Mouse (Mus musculus) heart, postnatal 25 days (tissue): Measurements from ENCODE around the gene Tbc1d22a. TPM values are rescaled to one million over a fixed set of nuclear protein-coding genes. Genes with fewer than 3 reads are reported as not detected.

Source experiments
- DNase-seq: peaks from one replicate; pipeline ENCODE4 v3.0.0; 2022; ENCODE audit warnings: low spot score
- intact Hi-C: fragments of 180-260 bp; cut with DNase I; formaldehyde crosslinking; loops from one replicate; pipeline ENCODE4 v1.15.1; 2025
- total RNA-seq, 2 experiments: library from RNA; stranded (reverse); gene quantifications; 2 replicates each; pipeline ENCODE4 v1.2.3; 2021

Tbc1d22a gene
- total RNA-seq, 2 experiments from 2014 or later, result 21.2 to 21.7 TPM

DNA sequence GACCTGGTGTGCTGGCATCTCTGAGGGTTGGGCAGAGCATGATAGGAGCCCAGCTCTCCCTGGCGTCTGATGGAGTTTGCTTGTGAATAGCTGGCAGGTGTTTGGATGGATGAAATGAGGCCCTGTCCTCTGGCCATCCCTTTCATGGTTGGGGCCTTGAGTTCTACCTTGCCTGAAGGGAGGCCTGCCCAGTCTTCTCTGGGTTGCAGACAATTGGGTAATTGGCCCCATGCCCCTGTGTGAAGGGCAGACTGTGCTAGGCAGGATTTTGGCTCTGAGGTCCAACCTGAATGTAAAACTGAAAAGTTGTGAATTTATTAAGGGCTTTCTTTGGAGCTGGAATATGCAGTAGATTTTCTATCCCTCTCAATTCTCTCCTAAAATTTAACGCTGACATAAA, 204.2 kb downstream of the Tbc1d22a start:
- DNase-seq, result no peak
- intact Hi-C loops, result no loop called here

DNA sequence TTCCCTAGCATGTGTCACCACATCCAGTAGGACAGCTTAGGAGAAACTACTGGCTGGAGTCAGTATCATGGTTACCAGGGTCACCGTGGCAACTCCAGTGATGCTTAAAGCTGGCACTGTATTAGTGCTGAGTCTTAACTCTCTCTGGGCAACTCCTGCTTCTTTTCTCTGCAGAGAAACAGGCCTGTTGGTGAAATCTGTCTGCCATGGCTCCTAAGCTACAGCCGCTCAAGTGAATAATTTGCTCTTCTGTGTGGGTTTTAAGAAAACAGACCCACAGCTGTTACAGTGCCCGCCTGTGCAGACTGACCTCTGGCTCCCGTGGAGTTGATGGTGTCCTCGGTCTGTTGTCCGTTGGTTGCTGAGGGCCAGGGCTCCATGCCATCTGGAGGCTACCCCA, 205.4 kb downstream of the Tbc1d22a start:
- DNase-seq, result no peak
- intact Hi-C loops, result no loop called here

DNA sequence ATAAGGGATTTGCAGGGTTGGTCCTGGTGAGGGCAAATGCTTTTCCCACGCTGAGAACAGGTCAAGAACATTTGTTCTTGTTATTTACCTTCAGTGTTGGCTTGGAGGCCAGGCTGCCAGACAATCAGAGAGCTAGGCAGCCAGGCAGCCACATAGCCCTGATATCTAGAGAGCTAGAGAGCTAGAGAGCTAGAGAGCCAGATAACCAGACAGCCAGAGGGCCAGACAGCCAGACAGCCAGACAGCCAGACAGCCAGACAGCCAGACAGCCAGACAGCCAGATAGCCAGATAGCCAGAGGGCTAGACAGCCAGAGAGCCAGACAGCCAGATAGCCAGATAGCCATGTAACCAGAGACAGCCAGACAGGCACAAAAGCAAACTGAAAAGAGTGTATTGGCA, 208.6 kb downstream of the Tbc1d22a start:
- intact Hi-C loops, result no loop called here
- DNase-seq, result no peak

DNA sequence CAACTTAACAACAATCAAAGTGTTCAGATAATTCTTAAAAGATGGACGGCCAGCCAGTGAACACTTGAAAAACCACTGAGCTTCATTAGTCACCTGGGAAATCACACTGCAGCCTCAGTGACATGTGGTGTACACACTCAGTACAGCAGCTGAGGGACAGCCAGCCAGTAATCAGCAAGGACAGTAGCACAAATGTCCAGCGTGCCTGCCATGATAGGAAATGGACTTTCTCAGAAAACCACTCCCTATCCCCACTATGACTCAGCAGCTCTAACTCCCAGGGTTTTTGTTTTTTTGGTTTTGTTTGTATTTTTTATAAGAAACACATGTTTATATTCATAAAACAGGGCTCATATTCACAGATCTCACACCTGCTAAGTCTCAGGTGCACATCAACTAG, 209.6 kb downstream of the Tbc1d22a start:
- no peak for DNase-seq
- intact Hi-C loops, result no loop called here

DNA sequence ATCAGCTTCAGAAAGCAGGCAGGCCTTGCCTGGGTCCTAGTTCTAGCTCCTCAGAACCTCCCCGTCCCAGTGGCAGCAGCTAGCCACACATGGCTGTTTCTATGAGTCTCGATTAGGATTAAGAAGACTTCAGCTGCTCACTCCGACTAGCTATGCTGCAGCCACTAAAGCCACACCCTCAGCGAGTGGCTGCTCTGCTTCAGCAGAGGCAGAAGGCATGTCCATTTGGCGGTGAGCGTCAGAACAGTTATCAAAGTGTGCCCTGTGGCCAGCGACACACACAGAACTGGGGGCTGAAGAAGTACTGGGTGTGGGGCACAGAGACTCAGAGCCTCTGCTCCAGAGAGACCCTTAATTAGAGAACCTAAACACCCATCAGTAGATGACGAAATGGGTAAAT, 210.7 kb downstream of the Tbc1d22a start:
- DNase-seq, result no peak
- intact Hi-C loops, result no loop called here

DNA sequence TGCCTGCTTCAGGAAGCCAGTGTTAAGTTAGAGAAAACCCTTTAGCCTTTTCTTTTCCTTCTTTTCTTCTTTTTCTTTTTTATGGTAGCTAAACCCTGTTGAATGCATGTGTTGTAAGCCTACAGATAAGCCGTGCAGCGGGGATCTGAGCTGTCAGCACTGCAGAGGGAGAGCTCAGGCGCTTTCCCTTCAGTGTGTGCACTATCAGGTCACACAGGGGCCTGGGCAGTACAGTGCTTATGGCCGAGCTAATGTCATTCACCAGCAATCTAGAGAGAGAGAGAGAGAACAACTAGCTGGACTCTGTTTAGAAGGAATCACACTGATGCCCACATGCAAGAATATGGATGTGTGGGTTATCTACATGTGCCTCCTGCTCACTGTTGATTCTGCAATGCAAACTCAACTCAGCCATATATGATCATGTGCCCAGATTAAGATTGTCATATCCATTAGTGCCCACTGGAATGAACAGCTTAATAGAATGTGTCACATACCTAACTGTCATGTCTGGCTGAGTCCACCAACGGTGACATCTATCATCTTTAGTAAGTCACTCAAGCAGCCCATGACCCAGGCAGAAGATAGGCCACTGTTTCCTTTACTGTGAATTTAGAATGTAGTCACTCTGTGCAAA, 212.2 kb downstream of the Tbc1d22a start:
- intact Hi-C loops, result no loop called here
- no peak for DNase-seq

DNA sequence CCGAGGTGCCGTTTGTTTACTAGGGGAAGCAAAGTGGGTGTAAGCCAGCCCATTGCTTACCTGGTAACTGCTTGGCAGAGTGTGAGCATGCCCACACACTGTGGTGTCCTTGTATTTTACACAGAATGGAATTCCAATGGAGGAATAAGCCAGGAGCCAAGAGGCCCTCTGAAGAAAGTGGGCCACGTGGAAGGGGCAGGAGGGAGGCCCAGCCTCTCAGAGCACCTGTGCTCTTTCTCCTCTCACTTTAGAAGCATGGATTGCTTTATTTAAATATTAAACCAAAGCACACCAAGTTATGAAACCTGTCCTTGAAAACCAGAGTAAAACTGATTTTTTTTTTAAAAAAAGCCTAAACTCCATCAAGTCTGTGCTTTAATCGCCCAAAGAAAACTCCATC, 213.2 kb downstream of the Tbc1d22a start:
- no peak for DNase-seq
- intact Hi-C loops, result no loop called here

DNA sequence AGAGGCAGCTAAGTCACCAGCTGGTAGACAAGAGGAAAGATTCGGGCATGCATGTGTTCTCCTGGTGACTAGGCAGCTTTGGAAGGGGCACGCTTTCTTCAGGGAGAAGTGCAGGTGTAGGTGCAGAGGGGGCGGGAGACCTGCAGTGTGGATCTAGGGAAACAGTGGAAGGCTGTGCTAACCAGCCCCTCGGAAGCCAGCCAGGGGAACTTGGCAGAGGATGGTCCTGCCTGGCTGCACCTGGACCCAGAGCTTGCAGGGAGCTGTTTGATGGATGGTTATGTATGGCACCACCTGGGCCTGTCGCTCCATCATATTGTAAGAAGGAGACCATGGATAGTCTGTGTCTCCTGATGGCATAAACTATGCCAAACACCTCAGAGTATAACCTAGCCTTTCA, 214.2 kb downstream of the Tbc1d22a start:
- intact Hi-C loops, result no loop called here

DNA sequence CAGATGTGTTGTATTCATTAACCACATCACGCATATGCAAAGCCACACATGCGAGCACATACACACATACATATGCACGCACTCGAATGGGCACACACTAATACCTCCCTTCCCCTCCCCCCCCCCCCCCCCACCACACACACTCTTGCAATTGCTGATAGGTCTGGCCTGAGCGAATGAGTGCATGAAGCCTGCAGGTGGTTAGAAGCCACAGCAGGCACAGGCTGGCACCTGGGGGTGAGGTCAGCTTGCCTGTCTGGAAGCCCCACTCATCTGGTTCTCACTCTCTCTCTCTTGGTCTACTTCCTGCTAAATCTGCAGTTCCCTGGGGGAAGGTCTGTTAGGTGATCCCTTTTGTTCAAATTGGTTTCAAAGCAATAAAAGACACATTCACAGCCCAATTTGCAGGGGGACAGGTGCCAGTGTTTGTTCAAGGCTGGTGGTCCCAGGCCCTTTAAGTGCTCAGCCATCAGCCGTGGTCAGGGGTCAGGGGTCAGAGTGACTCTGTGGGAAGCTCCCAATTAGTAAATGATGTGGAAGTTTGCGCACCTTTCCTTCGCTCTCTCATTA, 215.6 kb downstream of the Tbc1d22a start:
- intact Hi-C loops, result no loop called here
- no peak for DNase-seq

More for the DNA sequence above, 214.2 kb downstream of the Tbc1d22a start:
- DNase-seq, result no peak

DNA sequence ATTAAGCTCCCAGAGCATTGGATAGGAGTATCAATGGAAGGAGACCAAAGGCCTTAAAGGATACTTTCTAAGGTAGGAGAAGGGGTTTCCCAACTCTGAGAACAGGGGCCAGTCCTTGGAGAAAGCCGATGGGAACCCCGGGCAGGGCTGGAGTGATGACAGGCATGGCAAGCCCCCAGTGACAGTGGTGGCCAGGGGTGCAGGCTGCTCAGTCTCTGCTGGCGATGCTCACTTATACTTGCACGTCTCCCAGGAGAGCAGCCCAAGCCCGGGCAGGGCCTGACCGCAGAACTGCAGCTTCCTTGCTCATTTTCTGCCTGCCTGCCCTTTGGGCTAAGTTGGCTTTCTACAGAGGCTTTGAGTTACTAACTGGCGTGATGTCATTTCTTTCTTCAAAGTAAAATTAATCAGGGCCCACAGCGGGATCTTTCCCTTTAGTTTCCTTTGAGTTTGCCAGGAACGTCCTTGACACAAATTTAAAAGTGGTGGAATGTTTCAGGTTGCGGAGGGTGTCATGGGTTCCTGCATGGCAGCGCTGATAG, 217.4 kb downstream of the Tbc1d22a start:
- intact Hi-C loops, result no loop called here
- DNase-seq, result no peak

DNA sequence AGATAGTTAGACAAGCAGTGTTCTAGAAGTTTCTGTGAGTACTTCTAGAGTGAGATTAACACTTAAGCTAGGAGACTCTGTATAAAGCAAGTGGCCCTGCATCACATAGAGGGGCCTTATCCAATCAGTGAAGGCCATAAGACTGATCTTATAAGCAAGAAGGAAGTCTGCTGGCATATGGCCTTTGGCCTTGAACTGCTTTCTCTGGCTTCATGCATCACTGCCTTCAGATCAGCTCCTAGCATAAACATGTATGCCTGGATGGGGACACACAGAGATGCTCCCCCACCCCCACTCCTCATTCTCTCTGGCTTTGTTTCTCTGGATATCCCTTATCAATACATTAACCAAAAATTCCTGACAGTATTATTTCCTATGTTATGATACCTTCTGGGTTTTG, 218.5 kb downstream of the Tbc1d22a start:
- intact Hi-C loops, result no loop called here
- no peak for DNase-seq

DNA sequence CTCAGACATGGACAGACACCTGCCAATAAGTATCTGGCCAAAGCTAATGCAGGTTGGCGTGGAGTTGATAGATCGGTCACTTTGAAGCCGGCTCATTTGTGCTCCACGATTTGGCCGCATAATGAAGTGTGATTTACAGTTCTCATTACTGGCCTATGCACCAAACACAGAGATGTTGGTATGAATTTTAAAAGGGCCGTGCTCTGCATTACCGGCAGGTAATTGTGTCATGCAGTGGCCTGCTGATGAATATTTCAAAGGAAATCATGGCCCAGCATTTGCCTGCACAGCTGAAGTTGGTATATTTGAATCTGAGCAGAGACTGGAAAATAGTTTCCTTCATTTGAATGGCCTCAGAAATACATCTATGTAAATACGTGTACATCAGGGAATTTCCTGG, 219.1 kb downstream of the Tbc1d22a start:
- DNase-seq, result no peak
- intact Hi-C loops, result no loop called here

DNA sequence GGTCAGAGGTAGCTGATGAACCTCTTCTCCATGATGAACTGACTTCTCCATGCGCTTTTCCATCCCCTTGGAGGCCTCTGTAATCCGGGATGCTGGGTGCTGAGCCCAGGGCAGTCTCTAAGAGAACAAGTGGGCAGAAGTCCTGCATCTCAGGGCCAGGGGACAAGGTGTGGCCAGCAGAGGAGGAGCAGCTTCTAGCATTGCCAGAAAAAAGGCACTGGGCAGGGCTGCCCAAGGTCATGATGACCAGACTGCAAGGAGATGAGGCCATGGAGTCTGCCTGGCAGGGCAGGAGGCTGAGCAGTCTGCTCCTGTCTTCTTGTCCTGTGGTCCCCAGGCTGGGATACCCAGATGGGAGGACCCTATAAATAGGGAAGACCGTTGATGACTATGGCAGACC, 220.0 kb downstream of the Tbc1d22a start:
- intact Hi-C loops, result no loop called here
- no peak for DNase-seq

DNA sequence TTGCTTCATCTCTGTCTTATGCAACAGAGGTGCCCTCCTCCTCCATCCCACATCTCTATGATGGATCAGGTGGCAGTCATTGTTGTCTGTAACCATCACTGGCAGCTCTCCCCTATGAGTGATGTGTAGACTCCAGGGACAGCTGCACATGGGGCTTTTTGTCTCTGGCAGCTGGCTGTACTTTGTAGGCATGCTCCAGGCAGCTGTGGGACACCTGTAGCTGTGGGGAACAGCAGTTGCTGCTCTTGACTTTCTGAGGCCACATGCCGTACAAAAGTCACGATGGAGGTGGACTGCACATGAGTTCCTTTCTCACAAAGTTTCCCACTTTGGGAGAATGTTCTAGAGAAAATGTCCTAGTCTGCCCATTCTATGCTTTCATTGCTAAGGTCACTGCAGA, 223.1 kb downstream of the Tbc1d22a start:
- DNase-seq, result no peak
- intact Hi-C loops, result no loop called here

DNA sequence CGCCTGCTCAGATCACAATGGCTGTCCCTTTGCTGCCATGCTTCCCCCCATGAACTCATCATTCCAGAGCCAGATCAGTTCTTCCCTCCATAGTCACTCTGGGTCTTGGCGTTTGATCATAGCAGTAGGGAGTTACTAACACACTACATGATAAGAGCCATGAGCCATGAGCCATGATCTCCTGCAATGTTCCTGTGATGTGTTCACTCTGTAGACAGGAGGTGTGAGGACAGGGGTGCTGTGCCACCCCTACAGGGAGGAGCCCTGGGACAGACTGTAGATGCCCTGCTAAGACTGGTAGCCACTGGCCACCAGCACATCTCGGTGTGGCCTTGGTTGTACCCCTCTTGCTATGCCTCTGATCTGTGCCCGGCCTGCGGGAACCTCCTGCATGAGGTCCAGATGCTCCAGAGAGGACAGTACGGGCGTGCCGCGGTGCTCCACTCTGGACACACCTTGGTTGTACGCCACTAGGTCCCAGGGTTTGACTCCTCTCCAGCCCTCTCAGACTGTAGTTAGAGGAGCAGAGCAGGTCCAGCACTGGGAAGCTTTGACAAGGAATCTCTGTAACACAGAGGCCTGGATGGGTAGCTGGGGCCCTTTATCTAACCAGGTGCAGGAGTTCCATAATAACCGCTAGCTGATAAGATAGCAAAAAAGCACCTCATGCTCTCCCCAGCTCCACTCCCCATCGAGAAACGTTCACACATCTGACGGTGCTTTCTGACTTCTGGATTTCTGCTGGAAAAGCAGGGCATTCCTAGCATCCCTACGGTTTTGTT, 224.9 kb downstream of the Tbc1d22a start:
- DNase-seq, result no peak
- intact Hi-C loops, result no loop called here

DNA sequence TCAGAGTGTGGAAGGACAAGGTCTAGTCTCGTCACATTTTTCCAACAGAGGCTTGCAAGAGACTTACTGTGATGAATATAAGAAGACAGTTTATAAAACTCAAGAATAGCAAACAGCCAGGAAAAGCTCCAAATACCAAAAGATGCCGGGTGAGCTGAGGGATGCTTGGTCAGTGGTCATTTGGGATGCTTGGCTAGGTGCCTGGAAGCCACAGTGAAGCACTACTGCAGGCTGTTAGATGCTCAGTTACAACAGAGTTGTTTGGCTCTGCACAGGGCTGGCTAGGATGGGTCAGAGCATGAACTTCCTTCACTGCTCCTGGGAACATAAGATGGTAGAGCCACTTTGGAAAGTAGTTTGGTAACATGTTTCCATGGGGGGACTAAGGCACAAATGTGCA, 230.0 kb downstream of the Tbc1d22a start:
- no peak for DNase-seq
- intact Hi-C loops, result no loop called here

DNA sequence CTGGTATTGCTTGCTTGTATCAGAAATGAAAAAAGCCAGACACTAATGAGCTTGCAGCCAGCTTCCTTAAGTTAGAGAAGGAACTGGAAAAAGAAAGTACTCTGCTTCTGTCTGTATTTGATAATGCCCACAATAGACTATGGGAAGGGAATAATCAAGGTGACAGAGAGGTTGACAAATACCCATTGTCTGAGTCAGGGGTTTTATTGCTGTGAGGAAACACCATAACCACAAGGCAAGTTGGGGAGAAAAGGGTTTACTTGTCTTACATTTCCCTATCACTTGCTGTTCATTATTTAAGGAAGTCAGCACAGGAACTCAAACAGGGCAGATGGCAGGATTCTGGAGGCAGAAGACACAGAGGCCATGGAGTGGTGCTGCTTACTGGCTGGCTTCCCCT, 231.8 kb downstream of the Tbc1d22a start:
- no peak for DNase-seq
- intact Hi-C loops, result no loop called here

DNA sequence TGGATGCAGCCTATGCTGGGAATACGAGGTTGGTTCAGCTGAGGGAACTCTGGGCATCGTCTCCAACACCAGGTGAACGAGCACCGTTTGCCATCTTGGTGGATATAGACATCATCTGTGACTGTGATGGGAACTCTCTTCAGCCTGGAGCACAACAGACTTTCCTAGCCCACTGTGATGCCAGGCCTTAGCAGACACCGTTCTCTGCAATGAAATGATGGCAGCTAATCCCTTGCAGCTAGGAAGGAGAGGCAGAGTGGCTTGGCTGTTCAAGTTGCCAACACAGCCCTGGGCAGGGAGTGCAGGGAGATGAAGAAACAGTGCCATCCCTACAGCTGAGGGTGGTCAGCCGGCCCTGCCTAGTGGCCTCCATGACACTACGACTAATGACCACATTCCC, 233.0 kb downstream of the Tbc1d22a start:
- intact Hi-C loops, result no loop called here
- no peak for DNase-seq

DNA sequence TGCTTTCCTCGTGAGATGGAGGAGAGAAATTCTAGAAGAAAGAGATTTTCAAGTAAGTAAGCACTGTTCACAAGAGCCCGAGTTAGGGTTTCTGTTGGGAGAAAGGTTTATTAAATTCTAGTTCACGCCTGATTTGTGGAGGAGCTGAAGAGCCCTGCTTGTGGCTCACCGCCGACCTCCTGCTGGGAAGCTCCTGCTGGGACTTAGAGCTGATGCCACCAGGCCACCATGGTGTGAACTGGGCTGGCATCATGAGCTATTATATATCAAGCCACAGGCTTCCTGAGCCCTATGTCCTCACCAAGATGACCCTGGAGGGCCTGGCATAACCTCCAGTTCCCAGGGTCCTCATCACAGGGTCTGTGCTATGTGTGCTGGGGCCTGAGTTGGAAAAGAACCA, 235.0 kb downstream of the Tbc1d22a start:
- intact Hi-C loops, result no loop called here
- DNase-seq, result no peak

DNA sequence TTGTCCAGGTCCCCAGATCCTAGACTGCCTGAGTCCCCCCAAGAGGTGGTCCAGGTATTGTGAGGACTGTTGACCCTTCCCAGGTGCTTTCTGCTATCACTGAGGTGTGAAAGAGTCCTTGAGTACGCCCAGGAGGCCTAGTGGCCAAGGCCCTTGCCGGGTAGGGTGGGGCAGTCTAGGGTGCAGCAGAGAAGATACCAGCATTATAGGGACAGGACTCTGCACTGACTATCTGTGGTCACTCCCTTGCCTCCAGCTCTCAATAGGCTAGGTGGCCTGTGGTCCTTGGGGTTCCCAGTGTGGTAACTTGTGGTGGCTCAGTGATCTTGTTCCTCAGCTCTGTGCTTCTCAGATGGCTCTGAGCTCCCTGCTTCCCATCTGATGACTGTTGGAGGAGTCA, 235.5 kb downstream of the Tbc1d22a start:
- intact Hi-C loops, result no loop called here
- DNase-seq, result no peak

DNA sequence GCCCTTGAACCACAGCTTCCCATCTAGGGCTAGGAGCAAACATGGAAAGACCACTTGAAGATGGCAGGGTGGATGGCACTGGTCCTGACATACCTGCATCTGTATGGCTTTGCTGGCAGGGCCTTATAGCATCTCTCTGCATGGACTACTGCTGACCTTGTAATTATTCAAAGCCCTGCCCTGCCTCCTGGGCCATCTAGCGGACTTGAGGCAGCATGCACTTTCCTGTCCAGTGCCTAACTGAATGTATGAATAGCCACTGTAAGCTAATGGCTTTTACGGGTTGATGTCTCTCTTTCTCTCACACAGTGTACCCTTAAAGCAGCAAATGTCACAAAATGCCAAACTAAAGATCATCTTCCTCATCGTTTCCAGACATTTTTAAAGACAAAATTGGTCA, 245.2 kb downstream of the Tbc1d22a start:
- DNase-seq, result no peak
- intact Hi-C loops, result no loop called here
